Mouse (Mus musculus): ENCODE data around the gene Rnf6. TPM values are rescaled to one million over a fixed set of nuclear protein-coding genes. Genes with fewer than 3 reads are reported as not detected.

Gene Rnf6
- 10 to 100 TPM; 22.8 to 24.1 TPM for total RNA-seq (2021)

- peak; percentile 98 for DNase-seq
- intact Hi-C loops (cut with DNase I), result no loop called here
These were observed at the start of gene Rnf6 for GRCm38 (mm10) chr5:146220879-146221714. Gene Rnf6 (minus strand): TSS chr5:146221555.

DNA sequence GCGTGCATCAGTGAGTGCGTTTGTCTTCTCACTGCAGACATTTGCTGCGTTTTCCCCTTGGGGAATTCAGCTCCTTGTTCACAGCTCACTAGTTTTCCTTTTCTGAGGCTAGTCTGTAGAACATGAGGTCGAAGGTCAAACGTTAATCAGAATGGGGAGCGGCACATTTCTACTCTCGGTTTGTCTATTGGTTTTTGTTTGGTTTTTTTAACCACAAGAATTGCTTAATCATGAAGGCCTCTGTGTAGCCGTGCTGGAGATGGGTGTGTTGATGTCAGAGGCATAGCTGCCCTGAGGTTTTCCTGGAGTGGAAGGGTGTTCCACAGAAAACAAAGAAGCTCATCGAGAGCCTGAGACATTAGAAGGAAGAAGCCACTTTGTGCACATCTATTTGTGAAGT lies 49.2 kb upstream of the Rnf6 start:
- intact Hi-C loops (cut with DNase I), result no loop called here
- no peak for DNase-seq

- DNase-seq, result no peak
- intact Hi-C loops (cut with DNase I), result no loop called here
These were observed 46.4 kb upstream of the Rnf6 start for GRCm38 (mm10) chr5:146267776-146268175.

DNA sequence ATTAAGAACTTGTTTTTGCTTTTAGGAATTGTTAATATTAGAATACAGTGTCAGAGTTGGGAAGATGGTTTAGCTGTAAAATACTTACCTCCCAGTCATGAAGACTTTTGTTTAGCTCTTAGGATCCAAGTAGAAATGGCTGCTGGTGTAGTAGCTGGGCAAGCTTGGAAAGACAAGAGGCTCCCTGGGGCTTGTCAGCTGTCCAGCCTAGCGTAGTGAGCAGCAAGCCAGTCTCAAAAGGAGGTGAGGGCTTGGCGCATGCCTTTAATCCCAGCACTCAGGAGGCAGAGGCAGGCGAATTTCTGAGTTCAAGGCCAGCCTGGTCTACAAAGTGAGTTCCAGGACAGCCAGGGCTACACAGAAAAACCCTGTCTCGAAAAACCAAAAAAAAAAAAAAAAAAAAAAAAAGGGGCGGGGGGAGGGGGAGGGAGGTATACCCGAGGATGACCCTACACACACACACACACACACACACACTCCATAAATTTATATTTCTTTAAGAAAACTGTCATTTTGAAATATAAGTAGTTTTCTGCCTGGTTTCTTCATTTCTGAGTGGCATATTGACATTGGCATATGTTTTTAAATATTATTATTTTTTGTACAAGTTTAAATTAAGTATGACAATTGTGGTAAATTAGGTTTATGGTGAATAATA lies 44.7 kb upstream of the Rnf6 start:
- intact Hi-C loops (cut with DNase I), result no loop called here
- DNase-seq, result no peak

DNA sequence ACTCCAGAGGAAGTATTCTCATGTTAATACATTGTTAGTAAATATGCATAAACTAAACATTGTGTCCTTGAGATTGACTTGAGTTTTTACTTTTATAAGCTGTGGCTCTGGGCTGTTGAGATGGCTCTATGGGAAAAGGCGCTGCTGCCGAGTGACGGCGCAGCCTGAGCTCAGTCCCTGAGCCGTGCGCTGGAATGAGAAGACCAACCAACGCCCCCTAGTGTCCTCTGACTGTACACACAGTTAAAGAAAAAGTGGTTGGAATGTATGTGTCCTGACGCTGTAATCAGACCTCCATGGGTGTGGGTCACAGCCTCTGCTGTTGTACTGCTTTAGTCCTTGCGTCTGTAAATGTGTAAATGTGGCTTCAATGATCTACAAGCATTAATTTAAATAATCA lies 38.6 kb upstream of the Rnf6 start:
- DNase-seq, result no peak
- intact Hi-C loops (cut with DNase I), result no loop called here

- no peak for DNase-seq
- intact Hi-C loops (cut with DNase I), result no loop called here
These were observed 32.3 kb upstream of the Rnf6 start for GRCm38 (mm10) chr5:146253644-146254043.

DNA sequence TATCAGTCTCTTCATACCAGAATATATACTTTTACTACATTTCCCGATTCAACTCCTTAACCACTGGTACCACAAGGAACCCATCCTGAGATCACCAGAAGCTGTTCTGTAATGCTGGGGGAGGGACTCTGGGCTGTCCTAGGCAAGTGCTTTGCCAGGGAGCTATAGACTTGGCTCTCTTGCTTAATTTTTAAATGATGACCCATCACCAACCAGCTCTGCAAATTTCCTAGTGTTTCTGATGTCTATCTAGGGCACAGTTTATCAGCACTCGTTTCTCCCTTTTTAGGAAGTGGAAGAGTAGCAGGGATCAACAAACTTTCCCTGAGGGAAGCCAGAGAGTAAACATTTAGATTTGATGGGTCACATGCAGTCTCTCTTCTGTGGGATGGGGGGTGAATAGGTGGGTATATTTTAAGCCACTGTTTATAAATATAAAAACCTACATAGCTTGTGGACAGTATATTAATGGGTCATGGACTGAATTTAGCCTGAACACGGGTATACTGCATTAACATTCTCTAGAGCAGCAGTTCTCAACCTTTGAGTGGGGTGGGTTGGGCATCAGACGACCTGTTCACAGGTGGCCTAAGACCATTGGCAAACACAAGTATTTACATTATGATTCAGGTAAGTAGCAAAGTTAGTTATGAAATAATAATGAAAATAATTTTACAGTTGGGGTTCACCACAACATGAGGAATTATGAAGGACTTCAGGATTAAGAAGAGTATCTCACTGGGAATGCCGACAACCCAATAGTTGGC lies 30.5 kb upstream of the Rnf6 start:
- intact Hi-C loops (cut with DNase I), result no loop called here
- no peak for DNase-seq

GRCm38 (mm10) chr5:146250369-146251075 lies 29.2 kb upstream of the Rnf6 start:
- no peak for DNase-seq
- intact Hi-C loops (cut with DNase I), result no loop called here

DNA sequence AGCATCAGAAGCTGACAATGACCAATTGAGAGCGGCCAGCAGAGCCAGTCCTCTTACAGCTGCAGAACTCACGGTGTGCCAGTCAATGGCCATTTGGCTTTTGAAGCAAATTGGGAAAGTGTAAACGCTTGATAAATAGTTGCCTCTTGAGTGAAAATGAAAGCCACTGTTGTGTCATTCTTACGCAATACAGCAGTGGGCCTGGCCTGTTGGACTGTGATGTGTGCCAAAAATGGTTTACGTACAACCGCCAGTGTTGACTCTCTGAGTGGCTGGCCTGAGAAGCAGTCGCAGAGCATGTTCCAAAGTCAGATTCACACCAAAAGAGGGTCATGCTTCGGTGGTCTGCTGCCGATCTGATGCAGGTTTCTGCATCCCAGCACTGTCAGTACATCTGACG lies 27.4 kb upstream of the Rnf6 start:
- intact Hi-C loops (cut with DNase I), result no loop called here
- no peak for DNase-seq

DNA sequence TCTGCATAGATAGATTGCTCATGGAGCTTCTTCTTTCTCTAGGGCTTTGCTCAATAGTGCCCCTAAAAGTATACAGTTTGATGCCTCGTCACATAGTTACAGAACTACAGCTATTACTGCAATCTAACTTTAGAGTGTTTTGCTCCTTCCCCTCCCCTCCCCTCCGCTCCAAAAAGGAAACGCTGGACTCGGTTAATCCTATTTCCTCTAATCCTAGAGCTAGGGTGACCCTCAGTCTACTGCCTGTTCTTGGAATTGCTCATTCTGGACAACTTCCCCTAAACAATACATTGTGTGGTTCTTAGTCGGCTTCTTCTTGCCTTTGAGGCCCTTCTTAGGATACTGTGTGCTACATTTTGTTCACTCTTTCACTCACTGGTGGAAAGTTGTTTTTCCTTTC lies 26.4 kb upstream of the Rnf6 start:
- intact Hi-C loops (cut with DNase I), result no loop called here
- DNase-seq, result no peak

- DNase-seq, result no peak
These were observed 25.0 kb upstream of the Rnf6 start for GRCm38 (mm10) chr5:146246386-146246785.

DNA sequence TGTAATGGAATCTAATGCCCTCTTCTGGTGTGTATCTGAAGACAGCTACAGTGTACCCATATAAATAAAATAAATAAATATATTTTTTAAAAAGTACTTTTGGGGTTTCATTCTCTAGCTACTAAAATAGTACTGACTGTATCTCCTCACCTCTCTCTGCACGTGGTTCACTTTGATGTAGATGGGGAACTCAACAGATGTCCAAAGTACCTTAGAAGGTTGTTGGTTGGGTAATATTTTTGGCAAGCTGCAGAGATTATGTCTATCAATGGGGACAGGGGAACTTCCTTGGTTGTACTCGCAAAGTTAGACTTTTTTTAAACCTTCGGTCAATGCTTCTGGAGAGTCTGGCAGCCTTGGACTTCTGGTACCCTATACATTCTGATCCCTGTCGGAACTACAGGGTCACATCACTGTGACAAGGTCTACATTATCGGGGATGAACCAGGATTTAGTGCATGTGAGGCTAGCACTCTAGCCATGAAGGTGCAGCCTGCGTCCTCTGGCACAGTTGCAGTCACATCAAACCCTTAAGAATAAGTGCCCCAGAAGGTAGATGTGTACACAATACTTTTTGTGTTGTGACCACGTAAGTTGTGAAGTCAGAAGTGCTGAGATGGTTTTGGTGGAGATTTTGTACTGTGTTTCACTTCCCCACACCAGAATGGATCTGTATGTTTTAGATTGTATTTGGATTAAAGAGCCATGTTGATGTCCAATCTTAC lies 24.5 kb upstream of the Rnf6 start:
- no peak for DNase-seq
- intact Hi-C loops (cut with DNase I), result no loop called here

More at GRCm38 (mm10) chr5:146246386-146246785, 25.0 kb upstream of the Rnf6 start:
- intact Hi-C loops (cut with DNase I), result no loop called here

GRCm38 (mm10) chr5:146245193-146245592 lies 23.8 kb upstream of the Rnf6 start:
- intact Hi-C loops (cut with DNase I), result no loop called here
- no peak for DNase-seq

GRCm38 (mm10) chr5:146241202-146241601 lies 19.8 kb upstream of the Rnf6 start:
- DNase-seq, result no peak

DNA sequence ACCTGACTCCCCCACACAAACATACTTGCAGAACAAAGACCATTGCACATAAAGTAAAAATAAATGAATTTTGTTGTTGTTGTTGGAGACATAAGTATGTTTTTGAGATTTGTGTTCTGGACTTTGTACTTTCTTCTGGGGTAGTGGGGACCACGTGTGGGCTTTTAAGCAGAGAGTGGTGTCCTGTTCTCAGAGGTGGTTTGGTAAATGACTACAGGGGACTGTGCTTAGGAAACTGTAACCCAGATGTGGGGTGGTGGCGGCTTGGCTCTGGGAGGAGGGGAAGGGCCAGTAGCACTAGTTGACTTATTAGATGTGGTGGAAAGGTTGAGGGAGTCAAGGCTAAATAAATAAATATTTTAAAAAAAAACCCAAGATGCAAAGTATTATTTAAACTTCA lies 19.4 kb upstream of the Rnf6 start:
- DNase-seq, result no peak
- intact Hi-C loops (cut with DNase I), result no loop called here

More at GRCm38 (mm10) chr5:146241202-146241601, 19.8 kb upstream of the Rnf6 start:
- intact Hi-C loops (cut with DNase I), result no loop called here

DNA sequence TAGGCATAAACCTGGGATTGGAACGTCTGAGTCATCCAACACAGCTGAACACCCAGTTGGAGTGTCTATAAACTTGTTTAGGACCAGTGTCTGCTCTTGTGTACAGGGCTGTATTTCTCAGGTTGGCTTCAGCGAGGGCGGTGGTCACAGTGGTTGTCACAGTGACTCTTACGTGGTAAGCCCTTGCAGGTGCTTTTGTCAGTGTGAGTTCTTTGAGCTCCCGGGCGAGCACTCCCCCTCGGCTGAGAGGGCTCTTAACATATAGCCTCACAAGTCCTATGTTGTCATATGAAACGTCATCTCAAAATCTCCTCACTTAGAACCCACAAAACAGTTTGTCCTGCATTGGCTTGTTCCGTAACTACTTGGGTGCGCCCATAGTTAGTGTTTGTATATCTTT lies 16.9 kb upstream of the Rnf6 start:
- DNase-seq, result no peak
- intact Hi-C loops (cut with DNase I), result loop anchor here (10.0 kb wide), 1 partner anchor 47 kb away; no protein-coding TSS in a partner anchor

GRCm38 (mm10) chr5:146234336-146234735 lies 13.0 kb upstream of the Rnf6 start:
- intact Hi-C loops (cut with DNase I), result loop anchor here (10.0 kb wide), 1 partner anchor 50 kb away; no protein-coding TSS in a partner anchor
- DNase-seq, result no peak

DNA sequence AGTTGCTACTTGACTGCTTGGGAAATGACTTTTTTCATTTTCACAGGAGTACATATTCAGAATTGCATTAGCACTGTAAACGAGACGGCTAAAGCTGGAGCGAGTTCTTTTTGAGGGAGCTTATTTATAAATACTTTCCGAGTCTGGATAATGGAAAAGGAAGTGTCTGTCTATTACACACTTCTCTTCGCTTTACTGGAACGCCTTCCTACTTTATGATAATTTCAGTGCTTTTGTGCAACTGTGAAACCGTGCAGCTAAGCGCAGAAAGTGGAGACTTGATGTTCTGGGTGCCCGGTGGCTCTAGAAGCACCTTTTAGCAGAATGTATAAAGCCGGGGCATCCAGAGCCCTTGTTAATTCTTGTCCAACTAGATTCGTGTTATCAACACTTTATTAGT lies 11.5 kb upstream of the Rnf6 start:
- intact Hi-C loops (cut with DNase I), result loop anchor here (10.0 kb wide), 1 partner anchor 52 kb away; no protein-coding TSS in a partner anchor

DNA sequence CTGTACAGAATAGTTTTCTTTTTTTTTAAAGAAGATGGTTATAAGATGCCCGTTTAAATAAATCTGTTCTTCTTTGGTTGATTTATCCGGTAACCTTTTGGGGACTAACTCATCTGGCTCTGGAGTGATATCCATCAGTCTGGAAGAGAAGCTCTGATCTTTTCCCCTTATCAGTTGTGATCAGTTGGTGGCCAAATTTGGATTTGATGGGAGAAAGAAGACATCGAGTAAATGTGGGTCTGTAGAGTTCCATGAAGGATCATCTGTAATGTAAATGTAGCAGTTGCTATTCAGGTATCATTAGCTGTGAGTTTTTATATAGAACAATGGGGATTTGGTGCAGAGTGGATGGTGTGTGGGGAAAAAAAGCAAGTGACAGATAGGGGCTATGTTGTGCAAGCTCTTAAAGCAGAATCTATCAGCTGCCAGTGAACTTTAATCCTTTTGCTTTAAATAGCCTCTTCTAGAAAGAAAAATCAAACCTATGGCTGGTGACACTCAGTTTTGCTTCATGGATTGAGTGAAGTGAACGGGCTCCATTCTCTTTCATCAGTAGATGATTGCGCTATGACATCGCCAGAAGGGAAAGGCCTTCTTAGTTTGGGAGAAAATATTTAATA lies 10.8 kb upstream of the Rnf6 start:
- DNase-seq, result no peak
- intact Hi-C loops (cut with DNase I), result loop anchor here (10.0 kb wide), 1 partner anchor 53 kb away; no protein-coding TSS in a partner anchor

More for the DNA sequence above, 11.5 kb upstream of the Rnf6 start:
- no peak for DNase-seq
